Mouse (Mus musculus) erythroid progenitor cell, adult 5-6 weeks (primary cell): ENCODE data around the gene Hspe1. TPM values are rescaled to one million over a fixed set of nuclear protein-coding genes. Genes with fewer than 3 reads are reported as not detected.
"Not testable (repeated sequence)": the region's sequence is repeated elsewhere in the genome, so short reads cannot be mapped to it uniquely, and the experiment has no call there.

Source experiments
- ATAC-seq: replicated peaks from 2 replicates; pipeline ENCODE4 v1.8.0; 2016; ENCODE audit warnings: moderate number of reproducible peaks, mild to moderate bottlenecking, moderate TSS enrichment, inconsistent platforms; ENCODE audit not compliant: poor library complexity, low FRiP score, severe bottlenecking
- total RNA-seq, 2 experiments: library from RNA; stranded (forward) in 1 of 2; stranded (reverse) in 1 of 2; fragments of 150-400 nt in 1 of 2; fragments of 186-747, 209-891 nt in 1 of 2; gene quantifications; 2 replicates each; pipeline versions ENCODE4 v1.2.3 to v1.2.4; 2015 to 2017; ENCODE audit warnings: low replicate concordance in 2 of 2

The Hspe1 gene
- total RNA-seq, 2 experiments from 2014 or later: 40.1 to 84.3 TPM

GRCm38 (mm10) chr1:55076849-55077516 is 10.9 kb upstream of the Hspe1 start:
- ATAC-seq: no peak

GRCm38 (mm10) chr1:55079677-55080076 is 8.3 kb upstream of the Hspe1 start:
- ATAC-seq: no peak

- ATAC-seq: 0 out of 2 replicates have a peak, but pooled peaks have one; percentile 10
Measured at GRCm38 (mm10) chr1:55082106-55082505, 5.8 kb upstream of the Hspe1 start.

- no peak for ATAC-seq
Measured at GRCm38 (mm10) chr1:55085781-55086366, 2.1 kb upstream of the Hspe1 start.

GRCm38 (mm10) chr1:55086868-55087400 is 998 bp upstream of the Hspe1 start:
- ATAC-seq: peak; percentile 27; the same call in 1 of the 2 replicates

GRCm38 (mm10) chr1:55087401-55087904 is 479 bp upstream of the Hspe1 start:
- ATAC-seq: peak; percentile 37; the same call in 1 of the 2 replicates

- no peak for ATAC-seq
Measured at GRCm38 (mm10) chr1:55088611-55089497, 922 bp downstream of the Hspe1 start.

- no peak for ATAC-seq
Measured at GRCm38 (mm10) chr1:55089498-55090064, 1.6 kb downstream of the Hspe1 start.

- ATAC-seq: no peak
Measured at GRCm38 (mm10) chr1:55092056-55092455, 4.1 kb downstream of the Hspe1 start.

GRCm38 (mm10) chr1:55092469-55092868 is 4.5 kb downstream of the Hspe1 start:
- no peak for ATAC-seq

GRCm38 (mm10) chr1:55106919-55107585 is 19.1 kb downstream of the Hspe1 start:
- ATAC-seq: no peak

- ATAC-seq: no peak
Measured at GRCm38 (mm10) chr1:55107644-55108043, 19.7 kb downstream of the Hspe1 start.

GRCm38 (mm10) chr1:55108473-55108872 is 20.5 kb downstream of the Hspe1 start:
- ATAC-seq: no peak

- ATAC-seq: no peak
Measured at GRCm38 (mm10) chr1:55109066-55109766, 21.3 kb downstream of the Hspe1 start.

- no peak for ATAC-seq
Measured at GRCm38 (mm10) chr1:55123046-55123445, 35.1 kb downstream of the Hspe1 start.

GRCm38 (mm10) chr1:55123561-55123960 is 35.6 kb downstream of the Hspe1 start:
- ATAC-seq: no peak

- not testable (repeated sequence) for ATAC-seq
Measured at GRCm38 (mm10) chr1:55124136-55124535, 36.2 kb downstream of the Hspe1 start.

GRCm38 (mm10) chr1:55129716-55130115 is 41.8 kb downstream of the Hspe1 start:
- no peak for ATAC-seq
